Mouse (Mus musculus) heart, postnatal 10 days (tissue): ENCODE data around the gene Rnf183. TPM values are rescaled to one million over a fixed set of nuclear protein-coding genes. Genes with fewer than 3 reads are reported as not detected.

Experiments
- DNase-seq, 2 experiments: peaks; one replicate each; pipeline ENCODE4 v3.0.0; 2021
- intact Hi-C: fragments of 180-260 bp; cut with DNase I; formaldehyde crosslinking; loops from one replicate; pipeline ENCODE4 v1.15.1; 2025
- total RNA-seq, 2 experiments: library from RNA; stranded (reverse); gene quantifications; 2 replicates each; pipeline ENCODE4 v1.2.3; 2021

The Rnf183 gene
- total RNA-seq, 2 experiments from 2014 or later: not detected

- intact Hi-C loops: no loop called here
- DNase-seq: no peak
These were observed 45.2 kb downstream of the Rnf183 start for GRCm38 (mm10) chr4:62389592-62390512.

GRCm38 (mm10) chr4:62385439-62385838 is 49.6 kb downstream of the Rnf183 start:
- no peak for DNase-seq
- intact Hi-C loops: no loop called here

GRCm38 (mm10) chr4:62384159-62384558 is 50.9 kb downstream of the Rnf183 start:
- intact Hi-C loops: no loop called here

GRCm38 (mm10) chr4:62383752-62384151 is 51.3 kb downstream of the Rnf183 start:
- intact Hi-C loops: no loop called here
- DNase-seq: no peak

More at GRCm38 (mm10) chr4:62384159-62384558, 50.9 kb downstream of the Rnf183 start:
- DNase-seq: no peak

GRCm38 (mm10) chr4:62383207-62383606 is 51.8 kb downstream of the Rnf183 start:
- DNase-seq: no peak
- intact Hi-C loops: no loop called here

- no peak for DNase-seq
- intact Hi-C loops: no loop called here
These were observed 55.2 kb downstream of the Rnf183 start for GRCm38 (mm10) chr4:62379724-62380381.

Other genes with a start within 250 kb of the Rnf183 start
- gene Zfp37, start 204.2 kb downstream of the Rnf183 start, total RNA-seq: 1 to 10 TPM; 3.9 to 4.7 TPM
- 10 to 100 TPM; 12.5 to 13.4 TPM for gene Slc31a2, start 172.7 kb downstream of the Rnf183 start, total RNA-seq
- gene Fkbp15, start 74.7 kb downstream of the Rnf183 start, total RNA-seq: 10 to 100 TPM; 25.5 to 25.8 TPM
- gene Slc31a1, start 74.5 kb downstream of the Rnf183 start, total RNA-seq: 10 to 100 TPM; 31.3 to 31.8 TPM
- gene Cdc26, start 26.6 kb downstream of the Rnf183 start, total RNA-seq: 10 to 100 TPM; 47.3 to 58.5 TPM
- gene Prpf4, start 26.5 kb downstream of the Rnf183 start, total RNA-seq: 10 to 100 TPM; 10.9 to 11.5 TPM
- gene Wdr31, start 35.6 kb upstream of the Rnf183 start, total RNA-seq: 1 to 10 TPM in 1 of 2 experiments, under 1 TPM in 1; 0.89 to 1.0 TPM
- under 1 TPM in 1 of 2 experiments, not detected in 1; 0.19 TPM for gene Bspry, start 44.8 kb upstream of the Rnf183 start, total RNA-seq
- gene Hdhd3, start 68.2 kb upstream of the Rnf183 start, total RNA-seq: 1 to 10 TPM; 6.1 to 6.4 TPM
- gene Alad, start 84.7 kb upstream of the Rnf183 start, total RNA-seq: 10 to 100 TPM; 61.1 to 65.2 TPM
- gene Pole3, start 89.8 kb upstream of the Rnf183 start, total RNA-seq: 10 to 100 TPM; 23.4 to 24.4 TPM
- under 1 TPM; 0.22 to 0.34 TPM for gene 4933430I17Rik, start 90.1 kb upstream of the Rnf183 start, total RNA-seq
- gene Rgs3, start 124.6 kb upstream of the Rnf183 start, total RNA-seq: 10 to 100 TPM; 51.1 to 60.0 TPM